In the genomic region with DNA sequence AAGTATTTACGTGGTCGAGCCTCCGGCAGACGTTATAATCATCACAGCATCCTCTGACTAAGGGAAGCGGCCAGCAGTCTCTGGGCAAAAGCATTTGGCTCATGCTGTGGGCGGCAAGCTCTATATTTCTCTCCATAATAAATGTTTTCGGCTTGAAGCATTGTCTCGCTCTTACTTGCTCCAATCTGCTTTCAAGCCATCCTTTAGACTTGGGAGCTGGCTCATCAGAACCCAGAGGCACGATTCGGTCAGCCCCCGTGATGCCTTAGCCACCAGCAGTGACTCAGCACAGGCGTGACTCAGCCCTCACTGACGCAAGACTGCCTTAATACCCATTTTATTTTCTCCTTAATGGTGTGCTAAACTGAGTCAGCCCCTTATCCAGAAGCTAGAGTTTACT, we compare ENCODE assay signal across 12 mouse cellular contexts. TPM values are rescaled to one million over a fixed set of nuclear protein-coding genes. Genes with fewer than 3 reads are reported as not detected.
DNase-seq lines count a peak whose midpoint lies in the region; ATAC-seq and TF ChIP-seq lines count a peak whose summit lies in the region.
"Had no signal": no experiment of that assay in that cellular context is flagged by ENCODE, and none has a peak within 500 bp of the region (broad histone marks: within the 10 kb centered on the region; RNA-seq: fewer than 3 reads in every experiment).

No protein-coding gene starts in this region.

- no peaks in the 10 kb centered on the region for H3K27me3 ChIP-seq in C2C12 (ENCODE audit: control insufficient read depth, insufficient read depth, insufficient read length)
- H3K27me3 ChIP-seq in liver, embryonic 14.5 days (ENCODE audit: control insufficient read depth, insufficient read depth, low read length): no peaks in the 10 kb centered on the region
- peaks cover 91% of the 10 kb centered on the region for H3K27me3 ChIP-seq in hindbrain, embryonic 13.5 days
- no peaks in the 10 kb centered on the region for H3K27me3 ChIP-seq in intestine, embryonic 15.5 days (replicated peaks)

- no peak for TF ChIP-seq CTCF in C2C12 (IDR thresholded peaks at IDR 0.05; ENCODE audit: control insufficient read depth, insufficient read depth, insufficient read length)
- TF ChIP-seq CTCF in liver, embryonic 14.5 days (IDR thresholded peaks at IDR 0.05; ENCODE audit: low read depth): no peak

- peak overlapping the region; percentile 88 for H3K4me2 ChIP-seq in liver, embryonic 14.5 days (ENCODE audit: low read depth)
- H3K4me2 ChIP-seq in hindbrain, embryonic 13.5 days: no peak overlapping the region
- H3K4me2 ChIP-seq in intestine, embryonic 15.5 days (replicated peaks): no peak overlapping the region
- H3K4me2 ChIP-seq: hindbrain, embryonic 12.5 days had no signal

- no peak overlapping the region for H3ac ChIP-seq in C2C12 (ENCODE audit: control insufficient read depth, insufficient read length, low read depth)

- no peaks in the 10 kb centered on the region for H3K9me3 ChIP-seq in liver, embryonic 14.5 days (ENCODE audit: control insufficient read depth, low read length)
- H3K9me3 ChIP-seq in hindbrain, embryonic 13.5 days: peaks cover 7% of the 10 kb centered on the region
- H3K9me3 ChIP-seq in intestine, embryonic 15.5 days: no peaks in the 10 kb centered on the region

- peaks cover 49 to 55% of the 10 kb centered on the region in 2 experiments for H3K4me1 ChIP-seq in liver, embryonic 14.5 days (replicated peaks; ENCODE audit: control insufficient read depth in 2 of 2, insufficient read depth in 2 of 2, low read length in 1 of 2)
- peaks cover 7% of the 10 kb centered on the region for H3K4me1 ChIP-seq in hindbrain, embryonic 13.5 days (replicated peaks)
- 0 out of 2 replicates have a peak, but pooled peaks cover 6% of the 10 kb centered on the region for H3K4me1 ChIP-seq in intestine, embryonic 15.5 days (replicated peaks)

- peak; percentile 52 for ATAC-seq in liver, embryonic 14.5 days (ENCODE audit: insufficient read depth)
- ATAC-seq in hindbrain, embryonic 13.5 days (ENCODE audit: low FRiP score): no peak
- ATAC-seq in intestine, embryonic 15.5 days: no peak
- ATAC-seq: CD4-positive, CD25-positive, alpha-beta regulatory T cell, adult 4 months had no signal

- peak; percentile 53 for TF ChIP-seq EP300 in liver, embryonic 14.5 days (IDR thresholded peaks at IDR 0.05; ENCODE audit: low read depth)

- peak overlapping the region; percentile 66 for H3K9ac ChIP-seq in liver, embryonic 14.5 days (replicated peaks)
- no peak overlapping the region for H3K9ac ChIP-seq in hindbrain, embryonic 13.5 days
- H3K9ac ChIP-seq in intestine, embryonic 15.5 days: no peak overlapping the region
- H3K9ac ChIP-seq: hindbrain, embryonic 12.5 days had no signal

- H3K4me3 ChIP-seq in C2C12 (ENCODE audit: insufficient read depth, poor library complexity, severe bottlenecking): no peak overlapping the region
- no peak overlapping the region for H3K4me3 ChIP-seq in liver, embryonic 14.5 days (ENCODE audit: insufficient read depth in 1 of 2, low read depth in 2 of 2, low read length in 2 of 2)
- H3K4me3 ChIP-seq in hindbrain, embryonic 13.5 days: no peak overlapping the region
- no peak overlapping the region for H3K4me3 ChIP-seq in intestine, embryonic 15.5 days (replicated peaks)
- H3K4me3 ChIP-seq: hindbrain, embryonic 12.5 days had no signal

- H3K79me2 ChIP-seq in C2C12 (ENCODE audit: control insufficient read depth, insufficient read depth): no peaks in the 10 kb centered on the region

- peak overlapping the region; percentile 96 for H3K27ac ChIP-seq in liver, embryonic 14.5 days
- no peak overlapping the region for H3K27ac ChIP-seq in hindbrain, embryonic 13.5 days
- no peak overlapping the region for H3K27ac ChIP-seq in intestine, embryonic 15.5 days
- H3K27ac ChIP-seq: hindbrain, embryonic 12.5 days had no signal

- 51% methylated on average over 13 of the region's 13 CpGs for WGBS in liver, embryonic 14.5 days (ENCODE audit: insufficient replicate concordance)
- WGBS in hindbrain, embryonic 13.5 days: 73% methylated on average over 13 of the region's 13 CpGs
- 75% methylated on average over 13 of the region's 13 CpGs for whole genome bisulfite sequencing in intestine, embryonic 15.5 days

- no peaks in the 10 kb centered on the region for H3K36me3 ChIP-seq in C2C12 (ENCODE audit: control insufficient read depth, insufficient read depth)
- peaks cover 31% of the 10 kb centered on the region for H3K36me3 ChIP-seq in liver, embryonic 14.5 days (replicated peaks; ENCODE audit: control insufficient read depth, insufficient read depth, low read depth)
- H3K36me3 ChIP-seq in hindbrain, embryonic 13.5 days: no peaks in the 10 kb centered on the region
- no peaks in the 10 kb centered on the region for H3K36me3 ChIP-seq in intestine, embryonic 15.5 days
- H3K36me3 ChIP-seq: hindbrain, embryonic 12.5 days had no signal

- no peaks in the 10 kb centered on the region for H3K79me3 ChIP-seq in C2C12 (ENCODE audit: low read depth)

- DNase-seq in frontal cortex, adult 2 months (ENCODE audit: extremely low spot score in 1 of 2, low spot score in 1 of 2): peak; percentile 50 to 81
- no peak for DNase-seq in frontal cortex, postnatal 10 days (ENCODE audit: low spot score in 2 of 2)
- DNase-seq in c-Kit-positive CD71-positive TER-119-negative erythroid progenitor cells, embryonic 14.5 days (ENCODE audit: low read depth): peak; percentile 63
- peak; percentile 74 to 79 (median 76) for DNase-seq in liver, embryonic 14.5 days (ENCODE audit: low read depth in 3 of 3, low spot score in 3 of 3)
- DNase-seq in neural tube, embryonic 10.5 days (ENCODE audit: extremely low spot score, low spot score): no peak
- DNase-seq: embryo, embryonic 11 days; lung, postnatal 10 days had no signal

TF ChIP-seq in C2C12, 6 proteins besides CTCF, POLR2A, EP300 and RAD21:
- peak; percentile 91 for TF ChIP-seq CEBPB (IDR thresholded peaks at IDR 0.05; ENCODE audit: low read depth)
- TF ChIP-seq MAX (IDR thresholded peaks at IDR 0.05): peak; percentile 40
- TF ChIP-seq MYOD1 (IDR thresholded peaks at IDR 0.05; ENCODE audit: control insufficient read depth, insufficient read length, low read depth): no peak
- peak; percentile 82 for TF ChIP-seq FOSL1 (IDR thresholded peaks at IDR 0.05; ENCODE audit: insufficient read depth, low read length, poor library complexity, severe bottlenecking)
- peak; percentile 48 for TF ChIP-seq USF1 (IDR thresholded peaks at IDR 0.05; ENCODE audit: low read depth)

RNA-seq across cellular contexts. Expression of gene Htatip2, which starts 3.7 kb away (rescaled TPM):
- polyA plus RNA-seq in frontal cortex, adult 2 months (2012; rRNA removed): 9.1 and 10.3 TPM in 2 replicates
- 0.66 TPM for polyA plus RNA-seq in C2C12 (2012; fragmentation: generic; extraction: Trizol)
- 10.8 and 17.3 TPM in 2 replicates for polyA plus RNA-seq in liver, embryonic 14.5 days (2012; rRNA removed)
- polyA plus RNA-seq in liver, embryonic 14.5 days (2014; fragmentation: Nextera tagmentation; extraction: Ambion mirVana): 26.2 and 28.6 TPM in 2 replicates
- 3.1 and 3.5 TPM in 2 replicates for polyA plus RNA-seq in hindbrain, embryonic 13.5 days (2015; fragmentation: Nextera tagmentation; extraction: Ambion mirVana)
- 21.8 and 23.3 TPM in 2 replicates for polyA plus RNA-seq in intestine, embryonic 15.5 days (2015; fragmentation: Nextera tagmentation; extraction: Ambion mirVana)

RNA-seq across cellular contexts. Expression of gene Prmt3, which starts 15.5 kb away (rescaled TPM):
- polyA plus RNA-seq in frontal cortex, adult 2 months (2012; rRNA removed): 30.7 and 33.0 TPM in 2 replicates
- 29.3 TPM for polyA plus RNA-seq in C2C12 (2012; fragmentation: generic; extraction: Trizol)
- polyA plus RNA-seq in liver, embryonic 14.5 days (2012; rRNA removed): 9.2 and 12.2 TPM in 2 replicates
- 20.1 and 25.7 TPM in 2 replicates for polyA plus RNA-seq in liver, embryonic 14.5 days (2014; fragmentation: Nextera tagmentation; extraction: Ambion mirVana)
- 50.8 and 52.5 TPM in 2 replicates for polyA plus RNA-seq in hindbrain, embryonic 13.5 days (2015; fragmentation: Nextera tagmentation; extraction: Ambion mirVana)
- 51.2 and 52.5 TPM in 2 replicates for polyA plus RNA-seq in intestine, embryonic 15.5 days (2015; fragmentation: Nextera tagmentation; extraction: Ambion mirVana)

Comparison
In these comparisons a context has a peak if more than half of its experiments do, and no peak if none do; other contexts are left out.
1. DNase-seq: peak in frontal cortex, adult 2 months (2 of 2), c-Kit-positive CD71-positive TER-119-negative erythroid progenitor cells, embryonic 14.5 days (single experiment) and liver, embryonic 14.5 days (3 of 3); none in frontal cortex, postnatal 10 days (0 of 2) and neural tube, embryonic 10.5 days (single experiment).